Mouse (Mus musculus): Measurements from ENCODE around the gene Agbl4. TPM values are rescaled to one million over a fixed set of nuclear protein-coding genes. Genes with fewer than 3 reads are reported as not detected.

Agbl4 gene
- polyA plus RNA-seq, 1 experiment from 2014 or later: 0.35 TPM

- Histone ChIP-seq H3K9me3 (no peaks in the 10 kb centered on the region), H3K27me3 (no peaks in the 10 kb centered on the region), H3K4me2 (replicated peaks) (peak within 1 kb of the TSS; percentile 87), H3K27ac (peak within 1 kb of the TSS; percentile 91), H3K4me1 (peaks cover 18% of the 10 kb centered on the region), H3K36me3 (peaks cover 18% of the 10 kb centered on the region), H3K4me3 (peak within 1 kb of the TSS; percentile 91), H3K9ac (peak within 1 kb of the TSS; percentile 92)
- ATAC-seq (ENCODE audit: insufficient number of reproducible peaks, insufficient read depth, low FRiP score, low TSS enrichment): peak; percentile 93
- WGBS: under 1% methylated on average over 66 of the region's 66 CpGs
These were observed 1017.5 kb downstream of the Agbl4 start, which contains the start of gene Bend5 for GRCm38 (mm10) chr4:111414818-111415488. Gene Bend5, plus strand, starts transcription at chr4:111415006.

- H3K9ac ChIP-seq: peak overlapping the region; percentile 92
These were observed 1018.7 kb downstream of the Agbl4 start for GRCm38 (mm10) chr4:111416126-111416525.

GRCm38 (mm10) chr4:111416551-111416950 is 1019.1 kb downstream of the Agbl4 start:
- ATAC-seq (ENCODE audit: insufficient number of reproducible peaks, insufficient read depth, low FRiP score, low TSS enrichment): no peak
- Histone ChIP-seq H3K4me3 (peak overlapping the region; percentile 91), H3K9ac (peak overlapping the region; percentile 92; the same call in 1 of the 2 replicates), H3K4me2 (replicated peaks) (peak overlapping the region; percentile 87), H3K4me1 (peaks cover 18% of the 10 kb centered on the region), H3K9me3 (no peaks in the 10 kb centered on the region), H3K36me3 (peaks cover 18% of the 10 kb centered on the region), H3K27ac (no peak overlapping the region), H3K27me3 (no peaks in the 10 kb centered on the region)
- 62% methylated on average over 3 of the region's 3 CpGs for WGBS

More at GRCm38 (mm10) chr4:111416126-111416525, 1018.7 kb downstream of the Agbl4 start:
- Histone ChIP-seq H3K4me1 (peaks cover 18% of the 10 kb centered on the region), H3K4me2 (replicated peaks) (peak overlapping the region; percentile 87), H3K27ac (0 out of 2 replicates have a peak overlapping the region, but pooled peaks have one; percentile 9), H3K27me3 (no peaks in the 10 kb centered on the region), H3K4me3 (peak overlapping the region; percentile 91), H3K9me3 (no peaks in the 10 kb centered on the region), H3K36me3 (peaks cover 18% of the 10 kb centered on the region)
- no peak for ATAC-seq (ENCODE audit: insufficient number of reproducible peaks, insufficient read depth, low FRiP score, low TSS enrichment)
- 77% methylated on average over 3 of the region's 3 CpGs for WGBS

GRCm38 (mm10) chr4:111417716-111418115 is 1020.3 kb downstream of the Agbl4 start:
- no peak for ATAC-seq (ENCODE audit: insufficient number of reproducible peaks, insufficient read depth, low FRiP score, low TSS enrichment)
- no peak overlapping the region for H3K4me2 ChIP-seq (replicated peaks)
- H3K36me3 ChIP-seq: peaks cover 18% of the 10 kb centered on the region
- WGBS: 92% methylated on average over 5 of the region's 5 CpGs
- no peak overlapping the region for H3K4me3 ChIP-seq
- H3K9me3 ChIP-seq: no peaks in the 10 kb centered on the region
- H3K27ac ChIP-seq: no peak overlapping the region
- no peak overlapping the region for H3K9ac ChIP-seq
- peaks cover 22% of the 10 kb centered on the region for H3K4me1 ChIP-seq
- H3K27me3 ChIP-seq: no peaks in the 10 kb centered on the region

- Histone ChIP-seq H3K27ac (no peak overlapping the region), H3K27me3 (no peaks in the 10 kb centered on the region), H3K4me2 (replicated peaks) (no peak overlapping the region), H3K4me3 (no peak overlapping the region), H3K36me3 (peaks cover 22% of the 10 kb centered on the region), H3K4me1 (peaks cover 21% of the 10 kb centered on the region), H3K9ac (no peak overlapping the region), H3K9me3 (no peaks in the 10 kb centered on the region)
- WGBS: 78% methylated on average over 1 of the region's 1 CpGs
- ATAC-seq (ENCODE audit: insufficient number of reproducible peaks, insufficient read depth, low FRiP score, low TSS enrichment): no peak
These were observed 1022.0 kb downstream of the Agbl4 start for GRCm38 (mm10) chr4:111419476-111419875.

- H3K27me3 ChIP-seq: no peaks in the 10 kb centered on the region
- no peak for ATAC-seq (ENCODE audit: insufficient number of reproducible peaks, insufficient read depth, low FRiP score, low TSS enrichment)
- no peak overlapping the region for H3K27ac ChIP-seq
- H3K9ac ChIP-seq: no peak overlapping the region
- H3K36me3 ChIP-seq: peaks cover 25% of the 10 kb centered on the region
- 75% methylated on average over 3 of the region's 3 CpGs for WGBS
- H3K4me2 ChIP-seq (replicated peaks): no peak overlapping the region
- peaks cover 21% of the 10 kb centered on the region for H3K4me1 ChIP-seq
- no peak overlapping the region for H3K4me3 ChIP-seq
- H3K9me3 ChIP-seq: no peaks in the 10 kb centered on the region
These were observed 1022.6 kb downstream of the Agbl4 start for GRCm38 (mm10) chr4:111420031-111420430.

- no peak overlapping the region for H3K9ac ChIP-seq
- no peaks in the 10 kb centered on the region for H3K9me3 ChIP-seq
- ATAC-seq (ENCODE audit: insufficient number of reproducible peaks, insufficient read depth, low FRiP score, low TSS enrichment): no peak
- peaks cover 30% of the 10 kb centered on the region for H3K36me3 ChIP-seq
- no peak overlapping the region for H3K4me2 ChIP-seq (replicated peaks)
- H3K27me3 ChIP-seq: no peaks in the 10 kb centered on the region
- H3K27ac ChIP-seq: no peak overlapping the region
- H3K4me3 ChIP-seq: no peak overlapping the region
- H3K4me1 ChIP-seq: peaks cover 18% of the 10 kb centered on the region
- WGBS: 91% methylated on average over 4 of the region's 4 CpGs
These were observed 1023.5 kb downstream of the Agbl4 start for GRCm38 (mm10) chr4:111420955-111421354.

- Histone ChIP-seq H3K27me3 (no peaks in the 10 kb centered on the region), H3K27ac (no peak overlapping the region), H3K9ac (no peak overlapping the region), H3K4me2 (replicated peaks) (no peak overlapping the region), H3K4me1 (peaks cover 9% of the 10 kb centered on the region; the same call in 1 of the 2 replicates), H3K36me3 (peaks cover 30% of the 10 kb centered on the region), H3K9me3 (no peaks in the 10 kb centered on the region), H3K4me3 (no peak overlapping the region)
- no peak for ATAC-seq (ENCODE audit: insufficient number of reproducible peaks, insufficient read depth, low FRiP score, low TSS enrichment)
- WGBS: 86% methylated on average over 6 of the region's 6 CpGs
These were observed 1024.3 kb downstream of the Agbl4 start for GRCm38 (mm10) chr4:111421785-111422184.

- no peaks in the 10 kb centered on the region for H3K27me3 ChIP-seq
- H3K9me3 ChIP-seq: no peaks in the 10 kb centered on the region
- no peak overlapping the region for H3K9ac ChIP-seq
- H3K27ac ChIP-seq: no peak overlapping the region
- peaks cover 14% of the 10 kb centered on the region; the same call in 1 of the 2 replicates for H3K4me1 ChIP-seq
- no peak for ATAC-seq (ENCODE audit: insufficient number of reproducible peaks, insufficient read depth, low FRiP score, low TSS enrichment)
- no peak overlapping the region for H3K4me3 ChIP-seq
- H3K36me3 ChIP-seq: peaks cover 16% of the 10 kb centered on the region
- no peak overlapping the region for H3K4me2 ChIP-seq (replicated peaks)
- WGBS: 92% methylated on average over 1 of the region's 1 CpGs
These were observed 1027.0 kb downstream of the Agbl4 start for GRCm38 (mm10) chr4:111424371-111424950.

GRCm38 (mm10) chr4:111425170-111425569 is 1027.7 kb downstream of the Agbl4 start:
- no peak overlapping the region for H3K4me2 ChIP-seq (replicated peaks)
- no peak overlapping the region for H3K27ac ChIP-seq
- H3K36me3 ChIP-seq: peaks cover 12% of the 10 kb centered on the region
- no peaks in the 10 kb centered on the region for H3K9me3 ChIP-seq
- no peak overlapping the region for H3K4me3 ChIP-seq
- H3K27me3 ChIP-seq: no peaks in the 10 kb centered on the region
- WGBS: 76% methylated on average over 6 of the region's 6 CpGs
- H3K4me1 ChIP-seq: peaks cover 14% of the 10 kb centered on the region; the same call in 1 of the 2 replicates
- ATAC-seq (ENCODE audit: insufficient number of reproducible peaks, insufficient read depth, low FRiP score, low TSS enrichment): no peak
- H3K9ac ChIP-seq: no peak overlapping the region

- no peaks in the 10 kb centered on the region for H3K9me3 ChIP-seq
- H3K4me3 ChIP-seq: no peak overlapping the region
- no peak overlapping the region for H3K27ac ChIP-seq
- WGBS: 88% methylated on average over 2 of the region's 2 CpGs
- ATAC-seq (ENCODE audit: insufficient number of reproducible peaks, insufficient read depth, low FRiP score, low TSS enrichment): no peak
- H3K27me3 ChIP-seq: no peaks in the 10 kb centered on the region
- H3K36me3 ChIP-seq: peaks cover 43% of the 10 kb centered on the region
- no peak overlapping the region for H3K9ac ChIP-seq
- no peak overlapping the region for H3K4me2 ChIP-seq (replicated peaks)
- H3K4me1 ChIP-seq: 0 out of 2 replicates have a peak, but pooled peaks cover 8% of the 10 kb centered on the region
These were observed 1033.7 kb downstream of the Agbl4 start for GRCm38 (mm10) chr4:111431186-111431585.

GRCm38 (mm10) chr4:111432013-111432412 is 1034.6 kb downstream of the Agbl4 start:
- Histone ChIP-seq H3K36me3 (peaks cover 52% of the 10 kb centered on the region), H3K9ac (no peak overlapping the region), H3K4me1 (0 out of 2 replicates have a peak, but pooled peaks cover 8% of the 10 kb centered on the region), H3K4me3 (no peak overlapping the region), H3K27ac (no peak overlapping the region), H3K9me3 (no peaks in the 10 kb centered on the region), H3K4me2 (replicated peaks) (no peak overlapping the region), H3K27me3 (no peaks in the 10 kb centered on the region)
- no peak for ATAC-seq (ENCODE audit: insufficient number of reproducible peaks, insufficient read depth, low FRiP score, low TSS enrichment)
- WGBS: 79% methylated on average over 5 of the region's 5 CpGs
